Mouse (Mus musculus) brain, embryonic 18.5 days (tissue): Measurements from ENCODE around the gene Add1.

ENCODE experiments used
- DNase-seq: peaks from one replicate; pipeline ENCODE4 v3.0.0-alpha.2; 2012; ENCODE audit warnings: low read depth, low spot score

The Add1 gene

DNA sequence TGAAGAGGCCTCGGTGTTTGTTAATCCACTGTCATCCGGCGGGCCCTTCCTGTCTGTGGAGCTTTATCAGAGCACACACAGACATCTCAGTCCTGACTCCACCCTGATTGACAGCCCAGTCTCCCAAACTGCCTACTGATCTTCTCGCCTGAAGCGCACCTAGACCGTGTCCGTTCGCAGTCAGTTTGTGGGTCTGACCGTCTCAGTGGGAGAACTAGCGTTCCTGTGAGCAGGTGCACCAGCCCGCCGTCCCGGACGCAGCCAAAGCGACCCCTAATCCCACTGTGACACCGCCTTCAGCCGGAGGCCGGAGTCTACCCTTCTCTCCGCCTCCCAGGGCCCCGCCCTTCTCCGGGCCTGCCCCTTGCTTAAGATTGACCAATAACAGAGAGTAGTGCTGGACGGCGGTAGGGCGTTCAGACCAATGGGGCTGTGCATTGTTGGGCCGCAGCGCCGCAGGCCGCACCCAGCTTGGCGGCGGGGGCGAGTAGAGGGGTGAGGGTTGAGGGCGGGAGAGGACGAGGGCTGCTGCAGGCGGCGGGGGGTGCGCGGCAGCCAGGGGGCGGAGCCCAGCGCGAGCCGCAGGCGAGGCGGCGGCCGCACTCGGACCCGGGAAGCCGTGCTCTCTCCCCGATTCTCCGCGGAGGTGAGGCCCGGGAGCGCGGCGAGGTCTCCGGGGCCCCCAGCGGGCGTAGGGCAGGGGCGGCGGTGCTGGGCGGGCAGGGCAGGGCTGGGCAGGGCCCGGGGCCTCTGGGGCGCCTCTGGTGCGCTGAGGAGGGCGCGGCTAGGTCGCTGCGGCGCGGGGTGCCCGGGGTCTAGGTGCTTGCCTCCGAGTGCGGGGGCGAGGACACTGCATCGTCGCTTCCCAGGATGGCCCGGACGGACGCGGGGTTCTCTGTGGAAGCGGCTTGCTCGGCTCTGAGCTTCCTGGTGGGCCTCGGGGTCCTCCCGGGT, at the start of gene Add1:
Gene Add1, plus strand, starts transcription at position 397 of the 954 bp plus-strand sequence.
- peak; percentile 93 for DNase-seq

DNA sequence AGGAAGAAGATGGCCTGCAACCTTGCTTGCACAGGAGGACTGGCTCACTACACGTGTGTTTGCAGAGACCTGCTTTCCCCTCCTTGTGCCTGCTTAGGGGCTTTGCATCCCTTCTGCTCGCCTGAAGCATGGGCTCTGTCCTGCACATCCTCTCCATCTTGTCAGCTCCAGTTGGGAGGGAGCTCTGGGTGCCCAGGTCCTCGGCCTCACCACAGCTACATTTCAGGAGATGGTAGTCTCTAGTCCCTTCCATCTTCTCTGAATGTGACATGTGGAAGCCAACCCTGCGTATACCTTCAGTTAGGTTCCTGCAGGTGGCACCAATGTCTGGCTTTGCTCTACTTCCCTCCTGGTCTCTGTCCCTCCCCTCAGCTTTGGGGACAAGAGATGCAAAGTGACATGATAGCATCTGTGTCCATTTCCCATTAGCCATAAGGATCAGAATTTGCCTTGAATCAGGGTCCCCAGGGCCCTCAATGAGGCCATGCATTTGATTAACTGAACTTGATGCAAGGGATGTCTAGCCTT, 49.4 kb upstream of the Add1 start:
- DNase-seq: no peak

DNA sequence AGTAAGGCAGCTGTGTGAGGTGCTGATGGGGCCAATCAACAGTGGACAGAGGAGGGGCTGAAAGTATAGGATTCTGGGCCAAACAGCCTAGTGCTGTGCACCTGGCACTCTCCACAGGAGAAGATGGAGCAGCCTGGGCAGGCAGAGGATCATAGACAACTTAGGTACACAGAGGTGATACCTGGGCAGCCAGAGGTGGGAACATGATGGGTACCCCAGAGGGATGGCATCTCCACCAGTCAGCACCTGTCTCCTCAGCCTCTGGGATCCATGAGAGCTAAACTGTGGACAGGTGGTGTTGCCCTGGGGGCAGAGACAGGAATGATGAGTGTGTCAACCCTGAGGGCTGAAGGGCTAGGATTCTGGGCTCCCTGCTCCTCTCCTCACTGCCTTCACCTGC, 49.0 kb upstream of the Add1 start:
- DNase-seq: no peak

DNA sequence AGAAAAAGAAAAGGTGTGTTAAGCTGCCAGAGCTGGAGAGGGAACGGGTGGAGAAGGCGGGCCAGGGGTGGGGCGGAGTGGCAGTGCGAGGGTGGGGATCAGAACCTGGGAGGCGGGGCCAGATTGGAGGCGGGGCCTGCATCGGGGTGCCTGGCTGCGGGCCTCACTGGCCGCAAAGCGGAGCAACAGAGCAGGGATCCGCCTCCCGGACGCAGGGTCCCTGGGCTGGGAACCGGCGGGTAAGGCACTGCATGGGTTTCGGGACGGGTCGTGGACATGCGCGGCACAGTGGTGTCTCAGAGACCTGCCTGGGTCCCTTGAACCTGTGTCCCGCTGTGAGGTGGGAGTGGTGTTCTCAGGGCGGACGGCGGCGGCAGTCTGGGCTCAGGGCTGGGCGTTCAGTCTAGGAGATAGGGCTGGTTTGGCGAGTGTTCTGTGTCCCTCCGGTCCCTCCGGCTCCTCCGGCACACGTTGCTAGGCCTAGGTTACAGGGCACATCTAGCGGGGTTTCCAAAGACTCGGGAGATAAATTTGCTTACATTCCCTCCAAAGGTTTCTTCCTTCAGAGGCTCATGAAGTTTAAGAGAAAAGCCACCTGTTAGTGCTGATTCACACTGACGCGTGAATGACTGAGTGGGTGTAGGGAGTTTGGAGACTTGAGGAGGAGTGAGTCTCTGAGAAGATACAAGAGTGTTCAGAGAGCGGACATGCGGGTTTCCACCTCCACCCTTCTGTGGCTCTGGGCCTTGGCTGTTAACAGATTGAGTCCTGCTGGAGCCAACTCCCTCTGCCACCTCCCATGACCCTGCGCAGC, 47.6 kb upstream of the Add1 start, which contains the start of gene Sh3bp2:
Gene Sh3bp2, plus strand, starts transcription at position 176 of the 814 bp plus-strand sequence.
- no peak for DNase-seq

DNA sequence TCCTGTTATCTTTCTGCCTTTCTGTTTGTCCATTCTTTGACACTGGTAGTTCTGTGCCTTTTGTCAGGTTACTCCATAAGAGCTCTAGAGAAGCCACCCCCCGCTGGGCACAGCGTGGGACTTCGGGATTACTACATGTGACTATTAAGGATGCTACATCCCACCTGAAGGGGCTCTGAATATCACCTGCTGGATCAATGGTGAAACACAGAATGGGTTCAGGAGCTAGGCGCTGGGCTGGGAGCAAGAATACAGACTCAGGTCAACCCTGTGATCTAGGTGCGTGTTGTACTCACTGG, 47.0 kb upstream of the Add1 start:
- DNase-seq: no peak

DNA sequence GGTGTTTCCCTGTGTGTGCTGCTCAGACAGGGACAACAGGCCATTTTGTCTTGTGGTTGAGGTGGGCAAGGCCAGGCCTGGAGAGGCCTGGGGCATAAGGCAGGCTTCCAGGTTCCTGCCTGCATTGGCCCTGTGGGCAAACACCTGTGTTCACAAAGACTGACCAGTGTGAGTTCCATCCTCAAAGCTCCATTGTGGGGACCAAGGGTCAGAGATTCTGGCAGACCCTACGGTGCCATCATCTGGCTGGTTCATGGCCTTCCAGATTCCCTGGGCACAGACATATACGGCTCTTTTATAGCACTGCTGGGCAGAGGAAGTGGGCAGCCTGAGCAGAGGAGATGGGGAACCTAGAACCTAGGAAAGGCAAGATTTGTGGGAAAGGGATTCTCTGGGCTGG, 46.1 kb upstream of the Add1 start:
- no peak for DNase-seq

DNA sequence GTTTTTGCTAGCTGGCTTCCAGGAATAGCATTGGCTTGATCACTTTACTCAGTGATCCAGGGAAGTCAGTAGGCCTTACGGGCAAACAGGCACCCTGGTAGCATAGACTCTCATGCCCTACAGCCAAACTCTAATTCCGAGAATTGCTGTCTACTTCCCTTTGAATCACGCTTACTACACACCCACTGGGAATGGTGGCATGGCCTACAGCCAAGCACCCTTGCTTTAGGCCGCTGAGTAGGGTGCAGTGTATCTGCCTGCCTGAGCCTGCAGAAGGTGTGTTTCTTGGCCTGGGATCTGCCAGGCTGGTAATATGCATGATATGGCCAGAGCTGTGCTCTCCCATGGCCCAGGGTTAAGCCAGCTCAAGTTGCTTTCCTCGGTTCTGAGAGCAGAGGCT, 44.7 kb upstream of the Add1 start:
- DNase-seq: no peak

DNA sequence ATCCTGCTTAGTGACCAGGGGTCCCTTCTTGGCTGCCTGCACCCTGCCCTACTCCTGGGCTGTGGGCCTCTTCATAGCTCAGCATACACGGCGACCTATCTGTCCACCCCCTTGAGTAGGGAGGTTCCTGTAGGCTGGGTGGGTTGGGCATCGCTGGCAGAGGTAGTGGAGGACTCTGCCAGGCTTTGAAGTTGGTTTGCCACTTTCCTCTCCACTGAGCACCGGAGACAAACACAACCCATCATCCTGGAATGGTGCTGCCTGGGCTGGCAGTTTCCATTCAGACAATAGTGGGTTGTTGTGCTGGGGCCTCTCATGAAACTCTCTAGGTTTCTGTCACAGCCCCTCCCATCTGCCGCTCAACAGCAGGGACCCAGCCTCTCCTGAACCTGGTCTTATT, 43.3 kb upstream of the Add1 start:
- no peak for DNase-seq

DNA sequence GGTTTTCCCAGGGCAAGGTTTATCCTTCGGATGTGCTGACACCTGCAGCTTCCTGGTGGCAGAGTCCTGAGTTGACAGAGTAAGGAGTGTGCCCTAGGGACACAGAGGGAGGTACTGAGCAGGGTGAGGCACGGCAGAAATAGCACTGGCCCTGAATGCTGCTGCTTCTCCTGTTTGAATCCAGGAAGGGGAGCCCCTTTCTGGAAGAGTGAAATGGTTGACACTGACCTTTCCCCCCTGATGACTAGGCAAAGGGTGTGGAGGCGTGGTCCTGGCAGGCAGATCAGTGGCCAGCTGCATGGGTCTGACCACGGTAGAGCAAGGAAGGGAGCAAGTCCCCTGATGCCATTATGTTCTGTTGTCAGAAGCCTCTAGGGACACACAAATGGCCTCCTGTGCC, 42.8 kb upstream of the Add1 start:
- no peak for DNase-seq

DNA sequence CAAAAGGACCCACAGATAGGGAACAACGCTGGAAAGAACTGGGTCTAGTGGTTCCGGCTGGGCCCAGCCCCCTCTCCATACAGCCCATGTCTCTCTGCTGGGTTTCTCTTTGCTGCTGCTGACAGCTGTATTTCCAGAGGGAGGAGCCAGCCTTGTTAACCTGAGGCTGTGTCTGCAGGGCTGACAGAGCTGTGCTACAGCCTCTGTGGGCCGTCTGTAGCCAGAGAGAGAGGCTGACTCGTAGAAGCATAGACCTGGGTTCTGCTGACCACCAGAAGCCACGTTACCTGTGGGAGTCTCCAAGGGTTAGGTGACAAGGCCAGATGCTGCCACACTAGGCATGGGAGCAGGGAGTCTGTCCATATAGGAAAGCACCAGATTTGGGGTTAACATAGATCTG, 40.4 kb upstream of the Add1 start:
- DNase-seq: no peak

DNA sequence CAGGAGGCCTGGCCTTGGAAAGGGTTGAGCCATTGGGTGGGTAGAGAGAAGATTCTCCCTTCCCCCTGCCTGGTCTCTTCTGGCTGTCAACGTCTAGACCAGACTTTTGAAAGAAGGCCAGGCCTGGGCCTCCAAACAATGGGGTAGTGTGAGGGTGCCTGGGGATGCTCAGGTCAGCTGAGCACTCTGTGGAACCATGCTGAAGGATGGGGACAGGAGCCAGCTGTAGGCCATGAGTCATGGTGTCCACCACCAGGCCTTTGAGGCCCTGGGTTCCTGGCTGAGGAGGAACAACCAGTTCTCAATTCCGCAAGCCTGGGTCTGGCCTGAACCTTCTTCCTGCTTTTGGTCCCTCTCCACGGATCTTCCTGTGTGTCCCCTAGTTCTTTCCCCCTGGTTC, 39.6 kb upstream of the Add1 start:
- DNase-seq: no peak

DNA sequence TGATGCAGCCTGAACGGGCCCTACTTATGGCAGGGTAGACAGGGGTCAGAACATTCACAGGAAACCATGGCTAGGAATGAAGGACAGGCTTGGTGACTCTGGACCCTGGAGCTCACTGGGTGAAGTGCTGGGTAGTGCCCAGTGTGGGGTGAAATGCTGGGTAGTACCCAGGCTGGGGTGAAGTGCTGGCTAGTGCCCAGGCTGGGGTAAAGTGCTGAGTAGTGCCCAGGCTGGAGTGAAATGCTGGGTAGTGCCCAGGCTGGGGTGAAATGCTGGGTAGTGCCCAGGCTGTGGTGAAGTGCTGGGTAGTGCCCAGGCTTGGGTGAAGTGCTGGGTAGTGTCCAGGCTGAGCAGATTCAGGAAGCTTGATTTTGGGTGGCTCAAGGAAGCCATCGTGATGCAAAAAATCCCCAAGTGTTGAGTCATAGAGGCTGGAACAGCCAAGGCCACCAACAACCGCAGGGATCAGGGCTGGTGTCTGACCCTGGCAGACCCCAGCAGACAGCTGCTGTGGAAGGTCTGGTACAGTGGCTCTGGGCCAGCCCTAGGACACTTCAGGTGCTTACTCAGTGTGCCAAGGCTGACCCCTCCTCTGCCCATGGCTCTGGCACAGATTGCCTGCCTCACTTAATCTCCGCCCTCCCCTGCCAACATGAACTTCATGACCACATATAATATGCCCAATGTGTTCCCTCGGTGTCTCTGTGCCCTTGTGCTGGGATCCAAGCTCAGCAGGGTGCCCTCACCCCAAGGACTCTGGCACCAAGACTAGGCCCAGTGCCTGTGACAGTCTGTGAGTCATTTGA, 38.5 kb upstream of the Add1 start:
- no peak for DNase-seq

DNA sequence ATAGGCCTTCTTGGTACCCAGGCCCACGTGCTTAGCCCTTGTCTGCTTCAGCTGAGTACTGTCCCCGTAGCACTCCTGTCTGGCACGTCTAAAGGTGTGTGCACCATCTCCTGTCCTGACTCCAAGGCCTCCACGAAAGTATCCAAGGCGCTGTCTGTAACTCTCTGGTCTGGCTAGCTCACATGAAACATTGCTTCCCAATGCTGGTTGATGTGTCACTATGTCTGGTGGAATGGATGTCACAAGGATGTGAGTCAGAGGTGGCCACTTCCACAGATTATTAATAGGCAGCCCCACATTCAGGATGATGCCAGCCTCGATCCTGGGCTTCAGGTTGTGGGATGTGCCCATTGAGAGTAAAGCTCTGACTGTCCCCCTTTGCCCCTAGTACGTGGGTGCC, 37.6 kb upstream of the Add1 start:
- DNase-seq: no peak

DNA sequence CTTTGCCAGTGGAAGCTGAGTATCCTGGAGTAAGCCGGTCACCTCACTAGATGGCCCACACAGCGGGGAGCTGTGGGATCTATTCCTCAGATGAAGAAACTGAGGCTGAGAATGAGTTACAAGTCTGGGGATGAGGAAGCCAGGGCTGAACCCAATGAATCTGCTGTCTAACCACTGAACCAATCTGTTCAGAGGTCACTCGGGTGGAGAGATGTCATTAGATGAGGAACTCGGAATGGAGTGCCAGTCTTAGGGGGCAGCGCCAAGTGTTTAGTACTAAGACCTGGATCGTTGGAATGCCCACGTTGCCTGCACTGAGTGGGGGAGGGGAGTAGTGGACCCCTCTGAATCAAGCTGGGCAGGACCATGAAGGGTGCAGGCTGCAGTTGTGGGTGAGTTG, 35.4 kb upstream of the Add1 start:
- no peak for DNase-seq

DNA sequence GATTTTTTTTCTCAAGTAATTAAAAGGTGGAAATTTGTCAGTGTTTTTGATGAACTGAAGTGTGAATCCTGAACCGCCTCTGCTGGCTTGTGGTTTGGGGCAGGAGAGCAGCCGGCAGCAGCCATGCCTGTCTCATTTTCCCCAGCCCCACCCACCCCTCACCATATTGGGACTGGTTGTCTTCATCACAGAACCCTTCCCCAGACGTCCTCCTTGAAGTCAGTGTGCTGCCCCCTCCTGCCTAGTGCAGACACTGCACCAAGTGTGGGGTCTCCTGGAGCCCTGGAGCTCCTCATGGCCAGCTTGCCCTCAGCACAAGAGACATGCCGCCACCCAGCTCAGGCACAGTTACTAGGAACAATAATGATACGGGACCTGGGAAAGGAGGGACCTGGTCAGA, 34.9 kb upstream of the Add1 start:
- no peak for DNase-seq

DNA sequence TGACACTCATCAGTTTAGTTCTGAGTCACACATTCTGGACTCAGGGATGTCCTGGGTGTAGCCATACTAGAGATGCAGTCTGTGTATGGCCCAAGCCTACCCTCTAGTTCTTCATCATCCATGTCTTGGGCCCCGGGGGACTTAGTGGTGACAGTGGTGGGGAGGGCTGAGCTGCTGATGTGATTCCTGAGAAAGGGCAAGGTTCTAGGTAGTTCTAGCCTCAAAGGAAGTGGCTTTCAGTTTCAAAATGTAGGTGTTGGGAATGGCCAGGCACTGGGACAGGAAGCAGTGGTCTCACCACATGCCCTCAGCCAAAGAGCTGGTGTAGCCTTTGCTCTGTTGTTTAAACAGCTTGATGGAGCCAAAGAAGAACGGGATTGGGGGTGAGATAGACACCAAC, 34.3 kb upstream of the Add1 start:
- DNase-seq: no peak

DNA sequence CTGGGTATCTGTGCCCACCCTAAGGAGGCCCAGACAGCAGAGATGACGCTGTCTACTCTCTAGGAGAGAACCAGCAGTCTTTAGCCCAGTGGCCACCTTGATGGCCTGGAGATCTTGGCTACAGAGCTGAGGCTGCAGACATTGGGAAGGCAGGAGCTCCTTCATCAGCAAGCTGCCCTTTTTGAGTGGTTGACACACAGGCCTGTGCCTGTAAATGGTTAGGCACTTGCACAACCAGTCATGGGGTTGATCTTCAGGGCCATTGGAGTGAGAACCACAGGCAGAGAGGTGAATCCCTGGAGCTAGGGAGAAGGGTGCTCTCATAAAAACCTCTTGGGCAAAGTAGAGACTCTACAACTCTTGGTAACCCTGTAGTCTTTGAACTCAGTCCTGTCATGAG, 31.3 kb upstream of the Add1 start:
- no peak for DNase-seq

DNA sequence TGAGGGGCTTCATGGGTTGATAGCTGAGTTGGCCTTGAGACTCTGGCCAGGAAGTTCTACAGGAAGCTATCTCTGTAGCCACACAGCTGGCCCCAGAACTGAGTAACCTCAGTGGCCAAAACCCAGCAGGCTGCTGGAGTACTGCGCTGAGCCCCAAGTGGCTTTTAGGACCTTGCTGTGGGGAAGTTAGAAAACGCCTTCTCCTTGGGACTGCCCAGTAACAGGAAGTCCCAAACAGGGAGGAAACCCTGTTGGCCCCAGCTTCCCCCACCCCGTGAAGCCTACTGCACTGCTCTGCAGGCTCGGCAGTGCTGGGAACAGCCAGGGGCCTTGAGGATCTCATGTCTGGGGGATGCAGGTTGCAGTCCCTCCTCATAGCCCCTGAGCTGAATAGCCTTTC, 30.4 kb upstream of the Add1 start:
- no peak for DNase-seq

DNA sequence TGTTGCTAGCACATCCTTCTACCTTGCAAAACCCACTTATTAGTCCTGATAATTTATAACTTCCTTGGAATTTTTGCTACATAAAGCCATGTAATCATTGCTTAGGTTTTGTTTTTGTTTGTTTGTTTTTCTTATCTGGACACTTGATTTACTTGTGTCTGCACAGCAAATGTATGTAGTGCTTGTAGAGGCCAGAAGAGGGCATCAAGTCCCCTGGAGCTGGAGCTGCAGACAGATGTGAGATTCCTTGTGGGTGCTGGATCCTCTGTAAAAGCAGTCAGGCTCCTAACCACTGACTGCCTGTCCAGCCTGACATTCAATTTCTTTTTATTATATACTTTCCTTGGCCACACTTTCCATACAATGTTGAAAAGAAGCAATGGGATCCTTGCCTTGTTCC, 26.1 kb upstream of the Add1 start:
- no peak for DNase-seq

DNA sequence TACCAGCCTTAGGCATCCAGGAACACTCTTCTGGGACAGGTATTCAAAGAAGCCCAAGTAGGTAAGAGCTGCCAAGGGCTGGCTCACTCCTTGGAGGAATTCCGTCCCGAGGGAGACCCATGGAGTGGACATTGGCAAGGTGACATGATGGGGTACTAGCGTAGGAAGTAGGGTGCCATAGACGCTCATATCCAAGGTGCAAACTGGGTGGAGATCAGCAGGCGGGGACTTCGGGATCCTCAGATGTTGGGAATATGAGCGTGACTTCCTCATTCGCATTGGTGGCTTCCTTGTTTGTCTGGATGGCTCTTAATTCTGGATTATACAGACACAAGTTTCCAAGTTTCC, 24.4 kb upstream of the Add1 start:
- DNase-seq: no peak

DNA sequence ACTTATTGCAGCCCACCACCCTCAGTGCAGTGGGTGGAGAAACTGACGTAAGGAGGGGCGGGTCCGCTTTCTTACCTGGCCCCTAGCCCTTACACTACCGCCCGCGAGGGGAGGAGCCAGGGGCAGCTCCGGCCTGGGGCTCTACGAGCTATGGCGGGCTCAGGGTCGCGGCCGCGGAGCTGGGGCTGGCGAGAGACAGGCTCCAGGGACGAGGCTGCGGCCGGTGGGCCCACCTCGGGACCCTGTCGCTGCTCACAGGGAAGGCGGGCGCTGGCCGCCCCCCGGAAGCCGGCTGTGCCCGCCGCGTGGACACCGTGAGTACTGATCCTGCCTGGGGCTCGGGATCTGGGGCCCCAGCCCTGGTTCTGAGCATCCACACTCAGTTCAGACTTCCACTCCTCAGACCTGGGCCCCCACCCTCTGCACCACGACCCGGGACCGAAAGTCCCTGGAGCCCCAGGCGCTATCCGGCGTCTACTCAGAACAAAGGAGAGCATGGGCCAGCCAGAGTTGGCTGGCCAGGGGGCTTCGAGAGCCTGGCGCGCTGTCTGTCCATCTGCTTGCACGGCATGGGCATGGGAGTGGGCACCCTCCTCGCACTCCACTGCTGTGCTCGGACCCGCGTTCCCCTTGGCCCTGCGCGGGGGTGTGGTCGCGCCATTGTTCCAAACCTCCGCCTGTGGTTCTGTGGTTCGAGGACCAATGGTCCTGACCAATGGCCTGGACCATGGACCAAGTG, 23.8 kb upstream of the Add1 start:
- peak; percentile 51 for DNase-seq
